Mouse (Mus musculus) limb, embryonic 12.5 days (tissue): ENCODE data around the gene Kcnip4. TPM values are rescaled to one million over a fixed set of nuclear protein-coding genes. Genes with fewer than 3 reads are reported as not detected.

Experiments
- ATAC-seq: fragments of 200-750 bp; cut with Nextera tagmentation; 2 replicates; pipeline ENCODE4 v1.8.0; 2017; ENCODE audit warnings: low read depth, moderate TSS enrichment; ENCODE audit not compliant: insufficient number of reproducible peaks, insufficient read depth, low FRiP score, low TSS enrichment
- H3K27ac ChIP-seq: fragments of 300-500 bp; sonication (generic); 2 replicates; pipeline ENCODE4 v1.5.1; 2016; ENCODE audit warnings: mild to moderate bottlenecking, moderate library complexity
- H3K27me3 ChIP-seq: fragments of 300-500 bp; sonication (generic); 2 replicates; pipeline ENCODE4 v1.6.1; 2016; ENCODE audit warnings: mild to moderate bottlenecking, moderate library complexity
- H3K36me3 ChIP-seq: fragments of 300-500 bp; sonication (generic); 2 replicates; pipeline ENCODE4 v1.6.1; 2016; ENCODE audit warnings: mild to moderate bottlenecking, moderate library complexity
- H3K4me1 ChIP-seq: fragments of 300-500 bp; sonication (generic); replicated peaks from 2 replicates; pipeline ENCODE4 v1.6.1; 2016
- H3K4me2 ChIP-seq: fragments of 300-500 bp; sonication (generic); 2 replicates; pipeline ENCODE4 v1.6.1; 2016; ENCODE audit warnings: mild to moderate bottlenecking, moderate library complexity
- H3K4me3 ChIP-seq: fragments of 300-500 bp; sonication (generic); replicated peaks from 2 replicates; pipeline ENCODE4 v1.5.1; 2016; ENCODE audit warnings: mild to moderate bottlenecking
- H3K9ac ChIP-seq: fragments of 300-500 bp; sonication (generic); replicated peaks from 2 replicates; pipeline ENCODE4 v1.6.1; 2016; ENCODE audit warnings: mild to moderate bottlenecking, moderate library complexity
- H3K9me3 ChIP-seq: fragments of 300-500 bp; sonication (generic); 2 replicates; pipeline ENCODE4 v1.6.1; 2016; ENCODE audit warnings: mild to moderate bottlenecking, moderate library complexity
- WGBS: fragments of 180-500 bp; shearing (Covaris S2); methylation state at CpG from one replicate; pipeline ENCODE4 v1.1.7; 2016; 5-methylcytosine and 5-hydroxymethylcytosine counted together
- polyA plus RNA-seq: library from polyadenylated mRNA; unstranded; fragments of >200 nt; fragmentation: Nextera tagmentation; extraction: Ambion mirVana; gene quantifications from 2 replicates; pipeline ENCODE4 v1.2.1, GENCODE M21; 2016

Kcnip4 gene
- polyA plus RNA-seq, 1 experiment from 2014 or later, result 1.9 TPM

DNA sequence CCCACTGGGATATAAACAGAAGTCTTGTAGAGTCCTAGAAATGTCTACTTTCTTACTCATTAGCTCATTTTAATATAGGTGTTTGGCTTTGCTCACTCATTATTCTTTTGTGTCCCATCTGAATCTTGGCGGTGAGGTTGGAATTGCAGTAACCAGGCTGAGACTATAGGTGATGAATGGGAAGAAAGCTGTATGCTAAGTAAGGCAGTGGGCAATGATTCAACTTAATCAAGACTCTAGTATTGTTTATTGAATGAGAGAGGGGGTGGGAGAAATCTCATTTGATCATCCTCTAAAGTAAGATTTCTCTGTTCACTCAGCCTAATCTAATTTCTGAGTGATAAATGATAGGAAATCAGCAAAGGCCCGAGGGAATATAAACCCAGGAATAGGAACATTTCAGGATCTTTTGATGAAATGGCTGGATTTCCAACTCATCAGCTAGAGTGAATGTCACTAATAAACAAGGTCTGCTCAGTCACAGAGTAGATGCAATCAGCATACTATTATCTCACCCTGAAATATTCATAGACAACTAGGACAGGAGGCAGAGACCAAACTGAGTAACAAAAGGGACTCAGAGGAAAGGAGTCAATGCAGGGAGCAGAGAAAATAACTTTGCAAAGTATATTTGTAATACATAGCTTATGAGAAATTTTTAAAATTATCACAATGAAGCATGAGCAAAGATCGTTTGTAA is 660.3 kb downstream of the Kcnip4 start:
- 81% methylated on average over 3 of the region's 3 CpGs for WGBS

DNA sequence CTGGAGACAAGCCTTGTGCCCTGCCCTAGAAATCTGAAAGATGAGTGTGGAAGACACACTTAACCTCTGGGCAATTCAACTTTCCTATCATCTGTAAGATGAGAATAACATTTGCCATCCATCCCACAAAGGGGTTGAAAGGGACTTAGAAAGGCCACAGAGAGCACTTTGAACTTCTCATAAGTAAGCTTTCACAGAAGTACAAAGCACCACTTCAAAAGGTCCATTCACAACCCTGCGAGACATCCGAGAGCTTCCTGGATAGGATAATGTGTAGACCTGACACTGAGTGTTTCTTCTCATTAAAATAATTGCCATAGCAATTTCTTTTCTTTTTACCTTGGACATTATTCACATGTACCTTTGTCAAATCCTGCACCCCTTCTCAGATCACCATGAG is 683.7 kb downstream of the Kcnip4 start:
- H3K4me1 ChIP-seq, result no peaks in the 10 kb centered on the region
- H3K4me3 ChIP-seq, result no peak overlapping the region
- no peak overlapping the region for H3K4me2 ChIP-seq
- WGBS, result 39% methylated on average over 2 of the region's 2 CpGs
- no peaks in the 10 kb centered on the region for H3K9me3 ChIP-seq
- no peak overlapping the region for H3K9ac ChIP-seq
- no peak overlapping the region for H3K27ac ChIP-seq
- no peaks in the 10 kb centered on the region for H3K36me3 ChIP-seq
- ATAC-seq, result no peak
- no peaks in the 10 kb centered on the region for H3K27me3 ChIP-seq

More for the DNA sequence above, 660.3 kb downstream of the Kcnip4 start:
- Histone ChIP-seq H3K36me3 (no peaks in the 10 kb centered on the region), H3K4me1 (no peaks in the 10 kb centered on the region), H3K9me3 (no peaks in the 10 kb centered on the region), H3K27ac (no peak overlapping the region), H3K4me2 (no peak overlapping the region), H3K9ac (no peak overlapping the region), H3K27me3 (no peaks in the 10 kb centered on the region), H3K4me3 (no peak overlapping the region)
- no peak for ATAC-seq

DNA sequence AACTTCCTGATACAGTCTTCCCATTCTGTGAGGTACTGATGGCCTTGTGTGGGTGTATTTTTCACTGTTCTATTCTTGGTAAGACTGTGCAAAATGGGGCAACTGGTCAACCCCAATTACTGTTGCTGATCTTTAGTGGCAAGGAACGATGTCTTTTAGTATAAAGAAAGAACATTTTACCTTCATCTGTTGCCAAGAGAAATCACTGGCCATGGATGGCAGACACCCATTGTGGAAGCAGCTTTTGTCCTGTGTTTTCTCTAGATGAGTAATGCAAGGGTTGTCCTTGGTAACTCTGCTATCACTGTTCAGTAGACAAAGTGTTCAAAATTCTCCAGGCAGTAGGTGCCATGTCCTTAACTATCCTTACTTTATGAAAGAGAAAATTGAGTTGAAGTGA is 729.2 kb downstream of the Kcnip4 start:
- Histone ChIP-seq H3K9ac (no peak overlapping the region), H3K36me3 (no peaks in the 10 kb centered on the region), H3K4me2 (no peak overlapping the region), H3K4me1 (no peaks in the 10 kb centered on the region), H3K9me3 (no peaks in the 10 kb centered on the region), H3K27me3 (no peaks in the 10 kb centered on the region), H3K4me3 (no peak overlapping the region), H3K27ac (no peak overlapping the region)
- ATAC-seq, result no peak
- WGBS, result 91% methylated on average over 1 of the region's 1 CpGs

DNA sequence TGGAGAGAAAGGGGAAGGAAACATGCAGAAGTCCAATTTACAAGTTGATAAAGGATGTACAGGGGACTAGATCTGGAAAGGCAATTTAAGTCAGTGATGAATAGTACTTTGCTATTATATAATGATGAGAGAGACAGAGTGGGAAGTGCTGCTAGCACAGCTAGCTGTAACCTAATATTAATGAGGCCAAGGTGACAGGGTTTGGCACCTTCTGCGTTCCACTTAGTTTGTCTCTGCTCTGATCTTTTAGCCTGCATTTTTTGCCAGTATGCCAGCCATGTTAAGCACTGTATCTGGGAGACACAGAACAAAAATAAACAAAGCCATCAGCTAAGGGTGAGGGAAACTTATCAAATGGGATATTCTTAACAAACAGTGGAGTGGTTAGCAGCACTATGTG is 745.3 kb downstream of the Kcnip4 start:
- no peak overlapping the region for H3K4me2 ChIP-seq
- no peaks in the 10 kb centered on the region for H3K4me1 ChIP-seq
- no peak overlapping the region for H3K9ac ChIP-seq
- no peak overlapping the region for H3K4me3 ChIP-seq
- H3K27ac ChIP-seq, result no peak overlapping the region
- ATAC-seq, result no peak
- no peaks in the 10 kb centered on the region for H3K27me3 ChIP-seq
- WGBS, result 54% methylated on average over 1 of the region's 1 CpGs
- no peaks in the 10 kb centered on the region for H3K36me3 ChIP-seq
- H3K9me3 ChIP-seq, result no peaks in the 10 kb centered on the region

DNA sequence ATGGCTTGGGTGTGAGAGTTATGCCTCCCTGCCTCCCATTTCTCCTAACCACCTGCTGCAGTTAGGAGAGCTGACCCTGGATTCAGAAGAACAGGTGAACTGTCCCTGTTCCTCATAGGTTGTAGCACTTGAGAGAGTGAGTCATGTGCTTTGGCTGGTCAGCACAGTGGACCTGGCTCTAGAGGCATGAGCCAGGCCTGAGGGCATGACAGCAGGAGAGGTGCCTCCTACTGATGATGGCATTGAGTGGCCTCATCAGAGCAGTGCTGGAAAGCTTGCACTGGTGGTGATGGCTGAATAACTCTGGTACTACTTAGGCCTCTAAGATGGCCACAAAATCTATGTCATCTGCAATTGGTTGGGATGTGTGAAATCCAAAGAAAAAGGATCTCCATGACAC is 776.1 kb downstream of the Kcnip4 start:
- Histone ChIP-seq H3K36me3 (no peaks in the 10 kb centered on the region), H3K4me3 (no peak overlapping the region), H3K4me1 (no peaks in the 10 kb centered on the region), H3K4me2 (no peak overlapping the region), H3K9ac (no peak overlapping the region), H3K27me3 (no peaks in the 10 kb centered on the region), H3K9me3 (no peaks in the 10 kb centered on the region), H3K27ac (no peak overlapping the region)
- no peak for ATAC-seq

DNA sequence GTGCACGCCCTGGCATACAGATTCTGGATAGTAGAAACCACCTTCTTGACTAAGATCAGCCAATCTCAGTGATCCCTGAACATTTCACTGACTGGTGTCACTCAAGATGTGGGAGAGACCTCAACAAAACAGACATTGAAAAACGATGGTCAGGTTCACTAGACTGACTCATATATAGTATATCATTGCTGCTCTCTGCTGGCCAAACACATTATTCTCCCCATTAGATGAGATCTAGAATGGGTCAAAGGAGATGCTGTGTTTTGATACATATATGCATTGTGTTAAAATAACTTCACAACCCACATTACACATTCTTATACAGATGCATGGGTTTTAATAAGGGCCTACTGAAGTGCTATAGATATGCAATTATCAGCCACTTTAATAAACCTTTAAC is 787.1 kb downstream of the Kcnip4 start:
- no peaks in the 10 kb centered on the region for H3K4me1 ChIP-seq
- H3K36me3 ChIP-seq, result no peaks in the 10 kb centered on the region
- WGBS, result 50% methylated on average over 2 of the region's 2 CpGs
- no peak overlapping the region for H3K9ac ChIP-seq
- H3K4me2 ChIP-seq, result no peak overlapping the region
- no peak overlapping the region for H3K4me3 ChIP-seq
- H3K27ac ChIP-seq, result no peak overlapping the region
- no peak for ATAC-seq
- no peaks in the 10 kb centered on the region for H3K9me3 ChIP-seq
- no peaks in the 10 kb centered on the region for H3K27me3 ChIP-seq

DNA sequence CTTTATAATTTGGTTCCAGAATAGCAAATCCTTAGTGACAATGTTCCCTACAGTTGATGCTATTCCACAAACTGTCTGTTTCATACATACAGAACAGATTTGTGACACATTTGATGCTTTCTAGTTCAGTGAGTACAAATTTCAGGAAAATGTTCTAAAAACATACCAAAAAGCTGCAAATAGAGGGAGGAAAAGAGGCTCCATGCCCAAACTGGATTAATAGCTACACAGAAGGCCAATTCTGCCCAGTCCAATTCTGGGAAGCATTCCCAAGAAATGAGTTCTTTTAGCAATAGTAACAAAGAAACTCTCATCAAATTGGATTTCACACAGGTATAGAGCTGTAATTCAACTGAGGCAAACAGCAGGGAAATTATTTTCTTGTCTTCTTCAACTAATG is 806.5 kb downstream of the Kcnip4 start:
- H3K4me2 ChIP-seq, result no peak overlapping the region
- H3K9ac ChIP-seq, result no peak overlapping the region
- no peaks in the 10 kb centered on the region for H3K9me3 ChIP-seq
- H3K4me1 ChIP-seq, result no peaks in the 10 kb centered on the region
- H3K27me3 ChIP-seq, result no peaks in the 10 kb centered on the region
- ATAC-seq, result no peak
- H3K27ac ChIP-seq, result no peak overlapping the region
- no peak overlapping the region for H3K4me3 ChIP-seq
- H3K36me3 ChIP-seq, result no peaks in the 10 kb centered on the region

DNA sequence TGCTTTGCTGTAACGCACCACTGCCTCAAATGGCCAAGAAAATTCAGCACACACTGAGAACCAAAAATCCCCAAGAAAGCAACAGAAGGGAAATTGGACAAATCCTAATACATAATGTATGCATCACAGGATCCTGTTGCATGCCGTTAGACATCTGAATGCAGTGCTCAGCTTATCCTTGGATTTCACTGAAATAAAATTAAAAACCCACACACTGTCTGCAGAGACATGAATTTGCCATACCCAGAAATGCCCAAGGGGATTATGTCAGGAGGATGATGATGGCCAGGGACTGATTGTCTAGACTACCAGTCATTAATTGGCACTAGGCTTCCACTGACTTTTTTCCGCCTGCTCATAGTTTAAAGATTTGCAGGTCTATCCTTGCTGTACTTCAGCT is 818.7 kb downstream of the Kcnip4 start:
- whole genome bisulfite sequencing, result 85% methylated on average over 3 of the region's 3 CpGs
- no peaks in the 10 kb centered on the region for H3K36me3 ChIP-seq
- H3K4me1 ChIP-seq, result no peaks in the 10 kb centered on the region
- H3K4me3 ChIP-seq, result no peak overlapping the region
- H3K9me3 ChIP-seq, result no peaks in the 10 kb centered on the region
- H3K27ac ChIP-seq, result no peak overlapping the region
- ATAC-seq, result no peak
- H3K27me3 ChIP-seq, result no peaks in the 10 kb centered on the region
- no peak overlapping the region for H3K9ac ChIP-seq
- no peak overlapping the region for H3K4me2 ChIP-seq

DNA sequence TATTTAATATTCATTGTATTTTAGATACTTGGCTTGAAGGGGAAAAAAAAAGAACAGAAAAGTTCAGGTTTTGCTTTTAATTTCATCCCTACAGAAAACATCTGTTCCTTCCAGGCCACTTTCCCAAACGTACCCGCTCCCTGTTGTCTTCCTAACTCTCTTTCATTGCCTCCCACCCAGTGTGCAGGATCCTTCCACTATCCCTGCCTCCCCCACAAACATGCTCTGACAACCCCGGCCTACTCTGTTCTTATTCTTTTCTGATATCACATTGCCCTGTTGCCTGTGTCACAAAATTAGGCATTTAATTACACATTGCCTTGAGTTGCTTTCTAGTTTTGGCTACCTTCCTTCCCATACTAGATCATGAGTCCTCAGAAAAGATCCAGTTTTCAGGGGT is 837.6 kb downstream of the Kcnip4 start:
- H3K27ac ChIP-seq, result no peak overlapping the region
- H3K4me2 ChIP-seq, result no peak overlapping the region
- H3K9me3 ChIP-seq, result no peaks in the 10 kb centered on the region
- no peak overlapping the region for H3K4me3 ChIP-seq
- no peaks in the 10 kb centered on the region for H3K4me1 ChIP-seq
- 71% methylated on average over 3 of the region's 3 CpGs for WGBS
- no peaks in the 10 kb centered on the region for H3K27me3 ChIP-seq
- ATAC-seq, result no peak
- no peak overlapping the region for H3K9ac ChIP-seq
- H3K36me3 ChIP-seq, result no peaks in the 10 kb centered on the region

DNA sequence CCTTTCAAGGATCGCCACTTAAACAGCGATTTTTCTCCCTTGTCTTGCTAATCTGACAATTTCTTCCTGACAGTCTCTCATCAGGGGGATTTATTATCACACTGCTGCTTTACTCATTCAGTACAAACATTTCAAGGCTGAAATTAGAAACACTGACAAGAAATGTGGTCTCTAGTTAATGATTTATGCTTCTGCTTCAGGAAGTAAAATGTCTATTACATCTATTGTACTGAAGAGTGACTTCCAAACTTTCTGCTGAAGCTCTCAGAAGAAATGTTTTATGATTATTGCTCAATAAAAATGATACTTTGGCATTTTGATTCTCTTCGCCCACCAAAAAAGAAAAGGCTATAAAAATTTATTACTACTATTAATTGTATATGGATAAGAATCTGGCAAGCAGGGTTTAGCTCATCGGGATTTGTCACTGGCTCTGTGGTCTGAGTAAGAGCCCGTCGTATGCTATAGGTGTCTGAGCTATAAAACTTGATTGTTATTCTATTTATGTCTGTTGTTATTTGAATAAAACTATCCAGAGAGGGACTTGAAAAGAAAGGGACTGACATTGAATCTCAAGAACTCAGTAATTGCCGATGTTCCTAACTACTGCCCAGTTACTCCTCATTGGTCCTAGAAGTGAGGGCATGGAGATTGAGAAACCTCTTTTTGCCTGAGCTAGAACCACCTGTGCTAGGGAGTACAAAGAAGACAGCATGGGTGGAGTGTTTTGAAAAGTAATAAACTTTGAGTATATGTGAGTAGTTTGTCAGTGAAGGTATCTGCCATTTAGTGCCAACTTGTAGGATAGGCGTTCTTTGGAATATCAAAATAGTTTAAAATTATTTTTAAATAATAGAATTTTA is 844.7 kb downstream of the Kcnip4 start:
- ATAC-seq, result no peak
- H3K4me1 ChIP-seq, result no peaks in the 10 kb centered on the region
- 67% methylated on average over 8 of the region's 8 CpGs for WGBS
- H3K4me3 ChIP-seq, result no peak overlapping the region
- no peak overlapping the region for H3K27ac ChIP-seq
- no peak overlapping the region for H3K9ac ChIP-seq
- no peaks in the 10 kb centered on the region for H3K27me3 ChIP-seq
- no peaks in the 10 kb centered on the region for H3K36me3 ChIP-seq
- no peaks in the 10 kb centered on the region for H3K9me3 ChIP-seq
- no peak overlapping the region for H3K4me2 ChIP-seq

DNA sequence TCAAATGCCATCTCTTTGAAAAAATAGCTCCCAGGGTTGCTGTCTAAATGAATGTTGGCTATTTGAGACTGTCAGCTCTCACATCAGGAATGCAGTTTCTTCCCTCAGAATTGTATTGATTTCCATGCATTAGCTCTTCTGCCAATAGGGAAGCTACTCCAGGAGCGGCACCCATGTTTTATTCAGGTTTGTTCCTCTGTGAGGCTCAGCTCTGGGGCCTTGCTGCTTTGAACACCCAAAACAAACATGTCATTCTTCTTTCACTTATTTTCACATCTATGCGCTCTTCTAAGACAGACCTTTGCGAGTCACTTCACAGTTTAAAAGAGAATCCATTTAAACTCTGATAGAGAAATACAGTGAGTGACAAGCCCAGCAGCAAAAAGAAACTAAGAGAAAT is 862.2 kb downstream of the Kcnip4 start:
- Histone ChIP-seq H3K4me2 (no peak overlapping the region), H3K4me3 (no peak overlapping the region), H3K36me3 (no peaks in the 10 kb centered on the region), H3K4me1 (no peaks in the 10 kb centered on the region), H3K9me3 (no peaks in the 10 kb centered on the region), H3K27ac (no peak overlapping the region), H3K9ac (no peak overlapping the region), H3K27me3 (no peaks in the 10 kb centered on the region)
- 94% methylated on average over 3 of the region's 3 CpGs for WGBS
- no peak for ATAC-seq

DNA sequence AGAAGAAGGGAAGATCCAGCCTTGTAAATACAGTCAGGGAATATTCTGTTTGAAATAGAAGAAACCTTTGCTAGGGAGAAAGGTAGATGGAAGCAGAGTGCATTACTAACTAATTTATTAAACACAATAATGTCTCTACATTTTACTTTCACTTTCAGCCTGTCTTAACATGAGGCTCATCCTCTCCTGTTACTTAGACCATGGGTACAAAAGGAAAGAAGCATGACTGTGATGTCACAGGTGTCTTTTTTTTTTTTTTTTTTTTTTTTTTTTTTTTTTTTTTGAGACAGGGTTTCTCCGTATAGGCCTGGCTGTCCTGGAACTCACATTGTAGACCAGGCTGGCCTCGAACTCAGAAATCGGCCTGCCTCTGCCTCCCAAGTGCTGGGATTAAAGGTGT is 864.7 kb downstream of the Kcnip4 start:
- Histone ChIP-seq H3K4me1 (no peaks in the 10 kb centered on the region), H3K36me3 (no peaks in the 10 kb centered on the region), H3K27me3 (no peaks in the 10 kb centered on the region), H3K27ac (no peak overlapping the region), H3K4me2 (no peak overlapping the region), H3K9ac (no peak overlapping the region), H3K9me3 (no peaks in the 10 kb centered on the region), H3K4me3 (no peak overlapping the region)
- WGBS, result 96% methylated on average over 3 of the region's 3 CpGs
- no peak for ATAC-seq
